Mouse (Mus musculus) midbrain, embryonic 12.5 days (tissue): ENCODE data around the gene Hddc3. TPM values are rescaled to one million over a fixed set of nuclear protein-coding genes. Genes with fewer than 3 reads are reported as not detected.
A peak's percentile ranks its signal among the peaks of the same experiment; 100 is the strongest.

ENCODE experiments used
- ATAC-seq: fragments of 200-750 bp; cut with Nextera tagmentation; 2 replicates; pipeline ENCODE4 v1.8.0; 2017; ENCODE audit warnings: low read depth, moderate TSS enrichment, moderate library complexity; ENCODE audit not compliant: low FRiP score
- H3K27ac ChIP-seq: fragments of 300-500 bp; sonication (generic); replicated peaks from 2 replicates; pipeline ENCODE4 v1.5.1; 2016; ENCODE audit warnings: mild to moderate bottlenecking
- H3K27me3 ChIP-seq: fragments of 300-500 bp; sonication (generic); 2 replicates; pipeline ENCODE4 v1.6.1; 2016; ENCODE audit warnings: mild to moderate bottlenecking
- H3K36me3 ChIP-seq: fragments of 300-500 bp; sonication (generic); 2 replicates; pipeline ENCODE4 v1.6.1; 2016
- H3K4me1 ChIP-seq: fragments of 300-500 bp; sonication (generic); 2 replicates; pipeline ENCODE4 v1.6.1; 2016
- H3K4me2 ChIP-seq: fragments of 300-500 bp; sonication (generic); replicated peaks from 2 replicates; pipeline ENCODE4 v1.6.1; 2016; ENCODE audit warnings: mild to moderate bottlenecking, moderate library complexity
- H3K4me3 ChIP-seq: fragments of 300-500 bp; sonication (generic); 2 replicates; pipeline ENCODE4 v1.5.1; 2016; ENCODE audit warnings: mild to moderate bottlenecking
- H3K9ac ChIP-seq: fragments of 300-500 bp; sonication (generic); replicated peaks from 2 replicates; pipeline ENCODE4 v1.6.1; 2016; ENCODE audit warnings: mild to moderate bottlenecking, moderate library complexity
- H3K9me3 ChIP-seq: fragments of 300-500 bp; sonication (generic); 2 replicates; pipeline ENCODE4 v1.6.1; 2016; ENCODE audit warnings: mild to moderate bottlenecking
- WGBS: fragments of 180-500 bp; shearing (Covaris S2); methylation state at CpG from one replicate; pipeline ENCODE4 v1.1.7; 2016; 5-methylcytosine and 5-hydroxymethylcytosine counted together
- polyA plus RNA-seq: library from polyadenylated mRNA; unstranded; fragments of >200 nt; fragmentation: Nextera tagmentation; extraction: Ambion mirVana; gene quantifications from 2 replicates; pipeline ENCODE4 v1.2.1, GENCODE M21; 2016

Gene Hddc3
- polyA plus RNA-seq, 1 experiment from 2014 or later = 24.8 TPM

- peak overlapping the region; percentile 68; the same call in 1 of the 2 replicates for H3K27ac ChIP-seq
- 0 out of 2 replicates have a peak overlapping the region, but pooled peaks have one; percentile 28 for H3K9ac ChIP-seq
- no peak overlapping the region for H3K4me3 ChIP-seq
- peaks cover 12% of the 10 kb centered on the region for H3K4me1 ChIP-seq
- no peak overlapping the region for H3K4me2 ChIP-seq
- H3K36me3 ChIP-seq = peaks cover 84% of the 10 kb centered on the region
- no peaks in the 10 kb centered on the region for H3K27me3 ChIP-seq
- H3K9me3 ChIP-seq = no peaks in the 10 kb centered on the region
- ATAC-seq = no peak
- 88% methylated on average over 13 of the region's 13 CpGs for WGBS
Measured at GRCm38 (mm10) chr7:80356351-80356750, 13.4 kb downstream of the Hddc3 start.

GRCm38 (mm10) chr7:80357156-80357555 is 14.3 kb downstream of the Hddc3 start:
- Histone ChIP-seq H3K27me3 (no peaks in the 10 kb centered on the region), H3K9me3 (no peaks in the 10 kb centered on the region), H3K4me3 (no peak overlapping the region), H3K4me1 (peaks cover 12% of the 10 kb centered on the region), H3K9ac (peak overlapping the region; percentile 28; the same call in 1 of the 2 replicates), H3K36me3 (peaks cover 86% of the 10 kb centered on the region), H3K27ac (peak overlapping the region; percentile 68), H3K4me2 (no peak overlapping the region)
- 24% methylated on average over 8 of the region's 8 CpGs for WGBS
- no peak for ATAC-seq

DNA sequence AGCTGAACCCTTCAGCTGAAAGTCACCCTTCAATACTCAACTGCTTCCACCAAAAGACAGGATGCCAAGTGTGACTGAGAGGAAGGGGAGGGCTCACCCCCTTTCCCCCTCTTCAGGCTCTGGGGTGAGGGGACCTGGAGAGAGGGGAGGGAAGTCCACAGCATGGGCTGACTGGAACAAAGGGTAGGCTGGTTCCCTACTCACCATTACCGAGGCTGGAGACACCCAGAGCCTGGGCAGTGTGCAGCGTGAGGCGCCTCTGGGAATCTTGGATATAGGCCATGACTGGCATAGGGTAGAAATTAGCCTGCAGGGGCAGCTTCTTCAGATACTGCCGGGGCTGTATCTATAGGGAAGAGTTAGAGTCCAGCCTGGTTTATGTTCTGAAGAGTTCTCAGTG is 15.1 kb downstream of the Hddc3 start:
- Histone ChIP-seq H3K27ac (no peak overlapping the region), H3K4me1 (peaks cover 12% of the 10 kb centered on the region), H3K4me2 (no peak overlapping the region), H3K36me3 (peaks cover 86% of the 10 kb centered on the region), H3K9me3 (no peaks in the 10 kb centered on the region), H3K27me3 (no peaks in the 10 kb centered on the region), H3K4me3 (no peak overlapping the region), H3K9ac (no peak overlapping the region)
- no peak for ATAC-seq
- 73% methylated on average over 4 of the region's 4 CpGs for WGBS

GRCm38 (mm10) chr7:80360435-80360834 is 17.5 kb downstream of the Hddc3 start:
- Histone ChIP-seq H3K36me3 (peaks cover 94% of the 10 kb centered on the region), H3K4me1 (peaks cover 12% of the 10 kb centered on the region), H3K4me3 (no peak overlapping the region), H3K27me3 (no peaks in the 10 kb centered on the region), H3K9ac (no peak overlapping the region), H3K27ac (no peak overlapping the region), H3K4me2 (no peak overlapping the region), H3K9me3 (no peaks in the 10 kb centered on the region)
- 79% methylated on average over 3 of the region's 3 CpGs for whole genome bisulfite sequencing
- ATAC-seq = no peak

DNA sequence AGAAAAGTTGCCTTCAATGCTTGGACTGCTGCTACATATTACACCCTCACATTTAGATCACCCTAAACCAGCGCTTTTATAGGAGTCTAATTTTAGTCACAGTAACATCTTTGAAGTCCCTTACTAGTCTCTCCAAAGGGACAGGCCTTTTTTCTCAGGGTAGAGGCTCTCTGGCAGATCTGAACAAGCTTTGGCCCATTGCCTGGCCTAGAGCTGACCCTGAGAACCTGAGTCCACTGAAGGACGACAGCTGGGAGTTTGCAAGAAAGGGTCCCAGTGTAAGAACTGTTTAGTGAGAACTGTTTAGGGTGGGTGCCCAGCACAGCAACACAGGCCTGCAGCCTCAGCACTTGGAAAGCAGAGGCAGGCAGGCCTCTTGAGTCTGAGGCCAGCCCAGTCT is 22.9 kb downstream of the Hddc3 start:
- H3K4me2 ChIP-seq = no peak overlapping the region
- ATAC-seq = no peak
- H3K27me3 ChIP-seq = no peaks in the 10 kb centered on the region
- WGBS = 98% methylated on average over 2 of the region's 2 CpGs
- no peak overlapping the region for H3K9ac ChIP-seq
- peaks cover 12% of the 10 kb centered on the region for H3K4me1 ChIP-seq
- H3K4me3 ChIP-seq = no peak overlapping the region
- no peaks in the 10 kb centered on the region for H3K9me3 ChIP-seq
- no peak overlapping the region for H3K27ac ChIP-seq
- H3K36me3 ChIP-seq = peaks cover 79% of the 10 kb centered on the region

DNA sequence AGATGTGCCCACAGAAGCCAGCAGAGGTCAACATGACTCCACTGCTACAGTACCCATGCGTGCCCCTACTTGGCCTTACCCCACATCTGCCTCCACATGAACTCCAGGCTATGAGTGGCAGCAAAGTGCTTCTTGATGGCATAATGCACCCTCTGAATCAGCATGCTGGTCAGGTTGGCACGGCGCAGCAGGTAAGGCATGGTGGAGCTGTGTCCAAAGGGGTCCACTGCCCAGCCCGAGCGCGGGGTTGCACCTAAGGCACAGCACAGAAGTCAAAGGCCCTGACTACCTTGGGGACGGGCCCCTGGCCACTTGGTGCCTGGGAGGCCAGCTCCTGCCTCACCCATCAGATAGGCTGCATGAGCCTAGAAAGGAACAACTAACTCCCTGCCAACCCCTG is 24.3 kb downstream of the Hddc3 start:
- no peak overlapping the region for H3K4me2 ChIP-seq
- no peak overlapping the region for H3K9ac ChIP-seq
- H3K9me3 ChIP-seq = no peaks in the 10 kb centered on the region
- 98% methylated on average over 7 of the region's 7 CpGs for WGBS
- ATAC-seq = no peak
- no peaks in the 10 kb centered on the region for H3K27me3 ChIP-seq
- H3K4me1 ChIP-seq = peaks cover 12% of the 10 kb centered on the region
- H3K36me3 ChIP-seq = peaks cover 64% of the 10 kb centered on the region
- H3K4me3 ChIP-seq = no peak overlapping the region
- H3K27ac ChIP-seq = no peak overlapping the region

- ATAC-seq = no peak
- H3K4me1 ChIP-seq = peaks cover 12% of the 10 kb centered on the region
- no peak overlapping the region for H3K9ac ChIP-seq
- no peaks in the 10 kb centered on the region for H3K27me3 ChIP-seq
- H3K36me3 ChIP-seq = peaks cover 56% of the 10 kb centered on the region
- no peak overlapping the region for H3K27ac ChIP-seq
- no peak overlapping the region for H3K4me3 ChIP-seq
- no peaks in the 10 kb centered on the region for H3K9me3 ChIP-seq
- WGBS = 90% methylated on average over 9 of the region's 9 CpGs
- no peak overlapping the region for H3K4me2 ChIP-seq
Measured at GRCm38 (mm10) chr7:80368009-80368408, 25.1 kb downstream of the Hddc3 start.

- 0 out of 2 replicates have a peak overlapping the region, but pooled peaks have one; percentile 2 for H3K4me2 ChIP-seq
- H3K9ac ChIP-seq = no peak overlapping the region
- WGBS = 88% methylated on average over 20 of the region's 20 CpGs
- peaks cover 12% of the 10 kb centered on the region for H3K4me1 ChIP-seq
- H3K36me3 ChIP-seq = peaks cover 48% of the 10 kb centered on the region
- H3K4me3 ChIP-seq = no peak overlapping the region
- H3K27me3 ChIP-seq = no peaks in the 10 kb centered on the region
- no peaks in the 10 kb centered on the region for H3K9me3 ChIP-seq
- H3K27ac ChIP-seq = no peak overlapping the region
- ATAC-seq = no peak
Measured at GRCm38 (mm10) chr7:80368635-80369421, 25.9 kb downstream of the Hddc3 start.

GRCm38 (mm10) chr7:80369461-80369860 is 26.6 kb downstream of the Hddc3 start:
- Histone ChIP-seq H3K36me3 (peaks cover 42% of the 10 kb centered on the region), H3K4me2 (peak overlapping the region; percentile 82; the same call in 1 of the 2 replicates), H3K27me3 (0 out of 2 replicates have a peak, but pooled peaks cover 5% of the 10 kb centered on the region), H3K9ac (no peak overlapping the region), H3K4me1 (peaks cover 12% of the 10 kb centered on the region), H3K4me3 (peak overlapping the region; percentile 91; the same call in 1 of the 2 replicates), H3K27ac (no peak overlapping the region), H3K9me3 (no peaks in the 10 kb centered on the region)
- no peak for ATAC-seq
- WGBS = 74% methylated on average over 5 of the region's 5 CpGs

- Histone ChIP-seq H3K36me3 (peaks cover 36% of the 10 kb centered on the region), H3K9me3 (no peaks in the 10 kb centered on the region), H3K27me3 (0 out of 2 replicates have a peak, but pooled peaks cover 6% of the 10 kb centered on the region), H3K27ac (peak overlapping the region; percentile 81; the same call in 1 of the 2 replicates), H3K9ac (peak overlapping the region; percentile 90), H3K4me3 (peak overlapping the region; percentile 91), H3K4me2 (peak overlapping the region; percentile 82), H3K4me1 (peaks cover 12% of the 10 kb centered on the region)
- ATAC-seq = no peak
- WGBS = 61% methylated on average over 4 of the region's 4 CpGs
Measured at GRCm38 (mm10) chr7:80369967-80370431, 27.1 kb downstream of the Hddc3 start.

DNA sequence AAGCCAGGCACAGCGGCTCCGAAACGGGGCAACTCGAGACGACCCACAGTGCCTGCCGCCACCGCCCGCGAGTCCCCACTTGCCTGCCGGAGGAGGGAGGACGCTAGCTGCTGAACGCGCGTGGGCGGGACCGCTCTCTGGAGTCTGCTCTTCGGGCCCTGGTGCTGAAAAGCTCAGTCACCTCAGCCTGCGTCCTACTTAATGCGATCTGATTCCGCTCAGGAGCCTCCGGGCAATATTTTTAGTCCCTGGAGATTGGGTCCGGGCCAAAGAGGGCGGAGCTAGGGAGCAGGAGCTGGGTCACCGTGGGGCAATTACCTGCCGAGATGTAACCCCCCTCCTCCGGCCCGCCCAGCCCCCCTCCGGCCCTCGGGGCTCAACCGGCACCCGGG is 27.7 kb downstream of the Hddc3 start:
- peak; percentile 36 for ATAC-seq
- Histone ChIP-seq H3K27ac (peak overlapping the region; percentile 81), H3K9ac (peak overlapping the region; percentile 90), H3K4me2 (peak overlapping the region; percentile 82), H3K27me3 (0 out of 2 replicates have a peak, but pooled peaks cover 6% of the 10 kb centered on the region), H3K4me3 (peak overlapping the region; percentile 91), H3K9me3 (no peaks in the 10 kb centered on the region), H3K36me3 (peaks cover 30% of the 10 kb centered on the region), H3K4me1 (peaks cover 12% of the 10 kb centered on the region)
- under 1% methylated on average over 31 of the region's 31 CpGs for WGBS

DNA sequence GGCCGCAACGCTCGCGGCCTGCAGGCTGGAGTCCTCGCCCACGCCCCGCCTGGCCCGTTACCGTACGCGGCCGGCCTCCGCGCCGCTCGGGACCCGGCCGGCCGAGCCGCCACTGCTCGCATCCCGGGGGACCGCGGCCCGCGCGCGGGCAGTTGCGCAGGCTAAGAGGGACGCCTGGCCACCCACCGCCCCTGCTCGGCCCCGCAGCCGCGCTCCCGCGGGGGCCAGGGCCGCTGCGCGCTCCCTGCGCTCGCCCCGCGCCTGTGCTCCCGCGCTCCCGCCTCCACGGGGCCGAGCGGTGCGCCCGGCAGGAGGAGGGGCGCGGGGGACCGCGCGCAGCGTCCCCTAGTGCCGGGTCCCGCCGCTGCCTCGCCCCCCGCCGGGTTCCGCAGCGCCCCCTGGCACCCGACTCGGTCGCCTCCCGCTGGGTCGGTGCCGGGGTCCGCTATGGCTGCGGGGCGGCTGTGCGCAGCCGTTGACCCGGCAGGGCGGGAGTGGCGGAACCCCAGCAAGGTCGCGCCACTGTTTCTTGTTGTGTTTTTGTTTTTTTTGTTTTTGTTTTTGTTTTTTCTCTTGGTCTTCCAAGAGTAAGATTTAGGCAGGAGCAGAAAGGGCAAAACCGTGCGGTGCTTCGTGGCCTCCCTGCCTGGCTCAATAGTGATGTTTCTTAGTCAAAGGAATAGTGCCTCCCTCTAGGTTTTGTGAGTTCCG is 28.3 kb downstream of the Hddc3 start, which contains the start of gene Man2a2:
Man2a2 (minus strand) TSS at position 335 of the 711 bp plus-strand sequence.
- Histone ChIP-seq H3K27me3 (0 out of 2 replicates have a peak, but pooled peaks cover 6% of the 10 kb centered on the region), H3K9ac (peak within 1 kb of the TSS; percentile 90), H3K9me3 (no peaks in the 10 kb centered on the region), H3K27ac (peak within 1 kb of the TSS; percentile 81), H3K4me2 (peak within 1 kb of the TSS; percentile 82), H3K36me3 (peaks cover 24% of the 10 kb centered on the region), H3K4me1 (peaks cover 12% of the 10 kb centered on the region), H3K4me3 (peak within 1 kb of the TSS; percentile 91)
- peak; percentile 75 for ATAC-seq
- 1% methylated on average over 41 of the region's 86 CpGs for WGBS
